ENCODE assay signal across 21 mouse cellular contexts in genomic region chr10:41535991-41536390, GRCm38 (mm10). TPM values are rescaled to one million over a fixed set of nuclear protein-coding genes. Genes with fewer than 3 reads are reported as not detected.
DNase-seq lines count a peak whose midpoint lies in the region; ATAC-seq lines count a peak whose summit lies in the region.
"Had no signal": no experiment of that assay in that cellular context is flagged by ENCODE, and none has a peak within 500 bp of the region (broad histone marks: within the 10 kb centered on the region; RNA-seq: fewer than 3 reads in every experiment).

No protein-coding gene starts in this region.

- intact Hi-C loops in heart, postnatal 10 days (cut with DNase I): no loop called here

- no peaks in the 10 kb centered on the region for H3K27me3 ChIP-seq in midbrain, embryonic 11.5 days (ENCODE audit: control insufficient read depth, insufficient read depth, low read length)
- H3K27me3 ChIP-seq in midbrain, embryonic 10.5 days (ENCODE audit: low read depth, poor library complexity, severe bottlenecking): no peaks in the 10 kb centered on the region
- H3K27me3 ChIP-seq: embryonic facial prominence, embryonic 12.5 days; forebrain, embryonic 13.5 days; forebrain, embryonic 15.5 days had no signal

- H3K4me1 ChIP-seq in midbrain, embryonic 11.5 days (ENCODE audit: control insufficient read depth, insufficient read depth, low read length): no peaks in the 10 kb centered on the region
- peaks cover 8% of the 10 kb centered on the region for H3K4me1 ChIP-seq in midbrain, embryonic 10.5 days
- H3K4me1 ChIP-seq: embryonic facial prominence, embryonic 10.5 days; embryonic facial prominence, embryonic 12.5 days; forebrain, embryonic 13.5 days; forebrain, embryonic 15.5 days had no signal

- H3K4me2 ChIP-seq in midbrain, embryonic 11.5 days: no peak overlapping the region
- H3K4me2 ChIP-seq: embryonic facial prominence, embryonic 12.5 days; forebrain, embryonic 13.5 days; forebrain, embryonic 15.5 days had no signal

- no peak for ATAC-seq in midbrain, embryonic 11.5 days (ENCODE audit: low FRiP score)
- ATAC-seq: forebrain, embryonic 13.5 days; forebrain, embryonic 15.5 days had no signal

- H3K4me3 ChIP-seq in midbrain, embryonic 11.5 days (ENCODE audit: low read depth, low read length): no peak overlapping the region
- H3K4me3 ChIP-seq in midbrain, embryonic 10.5 days: no peak overlapping the region
- H3K4me3 ChIP-seq: embryonic facial prominence, embryonic 10.5 days; embryonic facial prominence, embryonic 12.5 days; forebrain, embryonic 13.5 days; forebrain, embryonic 15.5 days had no signal

- H3K27ac ChIP-seq in midbrain, embryonic 11.5 days (ENCODE audit: low read depth, low read length): no peak overlapping the region
- no peak overlapping the region for H3K27ac ChIP-seq in midbrain, embryonic 10.5 days (replicated peaks)
- H3K27ac ChIP-seq: embryonic facial prominence, embryonic 10.5 days; embryonic facial prominence, embryonic 12.5 days; forebrain, embryonic 13.5 days; forebrain, embryonic 15.5 days had no signal

- no peak overlapping the region for H3K9ac ChIP-seq in midbrain, embryonic 11.5 days (ENCODE audit: low read length)
- H3K9ac ChIP-seq: embryonic facial prominence, embryonic 12.5 days; forebrain, embryonic 13.5 days; forebrain, embryonic 15.5 days had no signal

- WGBS in midbrain, embryonic 11.5 days: 93% methylated on average over 2 of the region's 2 CpGs
- 92% methylated on average over 2 of the region's 2 CpGs for WGBS in midbrain, embryonic 10.5 days

- DNase-seq in heart, adult 11 months: peak; percentile 30
- DNase-seq in heart, postnatal 10 days: no peak
- DNase-seq in midbrain, embryonic 11.5 days (ENCODE audit: low spot score, missing footprints): peak; percentile 73
- DNase-seq in midbrain, embryonic 10.5 days (ENCODE audit: low spot score): no peak
- peak; percentile 34 for DNase-seq in ZHBTc4 (ENCODE audit: low read depth, low spot score)
- DNase-seq in embryo, embryonic 11 days: no peak
- DNase-seq: adrenal gland, adult 2 months; adrenal gland, postnatal 10 days; adrenal gland, postnatal 25 days; cerebellum, adult 11 months; cerebellum, adult 18-20 months; cerebellum, adult 8-10 months; cerebellum, adult 9-11 months; cerebellum, postnatal 14 days; cerebellum, postnatal 36 days had no signal

- peaks cover 9% of the 10 kb centered on the region; the same call in 1 of the 2 replicates for H3K36me3 ChIP-seq in midbrain, embryonic 11.5 days (ENCODE audit: control insufficient read depth, insufficient read depth, low read length)
- peaks cover 79% of the 10 kb centered on the region for H3K36me3 ChIP-seq in midbrain, embryonic 10.5 days

- no peaks in the 10 kb centered on the region for H3K9me3 ChIP-seq in midbrain, embryonic 11.5 days (ENCODE audit: control insufficient read depth, low read length)
- H3K9me3 ChIP-seq in midbrain, embryonic 10.5 days (replicated peaks): no peaks in the 10 kb centered on the region; the same call in 1 of the 2 replicates
- H3K9me3 ChIP-seq: embryonic facial prominence, embryonic 10.5 days; embryonic facial prominence, embryonic 12.5 days; forebrain, embryonic 13.5 days; forebrain, embryonic 15.5 days had no signal

RNA-seq across cellular contexts. Expression of gene Cd164, which starts 16.8 kb away (rescaled TPM):
- 100 to 1,000 TPM; 182 to 197 TPM for total RNA-seq in heart, postnatal 10 days (2021)
- polyA plus RNA-seq in midbrain, embryonic 11.5 days (2014; fragmentation: Nextera tagmentation; extraction: Ambion mirVana): 112 and 126 TPM in 2 replicates
- 98.5 and 108 TPM in 2 replicates for polyA plus RNA-seq in midbrain, embryonic 10.5 days (2016; fragmentation: Nextera tagmentation; extraction: Ambion mirVana)

RNA-seq across cellular contexts. Expression of gene Ppil6, which starts 45.8 kb away (rescaled TPM):
- 1 to 10 TPM; 2.8 to 3.4 TPM for total RNA-seq in heart, postnatal 10 days (2021)
- polyA plus RNA-seq in midbrain, embryonic 11.5 days (2014; fragmentation: Nextera tagmentation; extraction: Ambion mirVana): 0.66 and 0.85 TPM in 2 replicates
- polyA plus RNA-seq in midbrain, embryonic 10.5 days (2016; fragmentation: Nextera tagmentation; extraction: Ambion mirVana): 0.76 and 1.7 TPM in 2 replicates
- total RNA-seq: ES-E14, MEL had no signal

RNA-seq across cellular contexts. Expression of gene Smpd2, which starts 45.8 kb away (rescaled TPM):
- total RNA-seq in heart, postnatal 10 days (2021): 10 to 100 TPM; 48.2 to 57.7 TPM
- polyA plus RNA-seq in midbrain, embryonic 11.5 days (2014; fragmentation: Nextera tagmentation; extraction: Ambion mirVana): 50.7 and 60.0 TPM in 2 replicates
- polyA plus RNA-seq in midbrain, embryonic 10.5 days (2016; fragmentation: Nextera tagmentation; extraction: Ambion mirVana): 68.7 and 72.2 TPM in 2 replicates

RNA-seq across cellular contexts. Expression of gene Mical1, which starts 59.9 kb away (rescaled TPM):
- total RNA-seq in heart, postnatal 10 days (2021): 10 to 100 TPM; 34.3 to 39.2 TPM
- polyA plus RNA-seq in midbrain, embryonic 11.5 days (2014; fragmentation: Nextera tagmentation; extraction: Ambion mirVana): 34.0 and 36.6 TPM in 2 replicates
- polyA plus RNA-seq in midbrain, embryonic 10.5 days (2016; fragmentation: Nextera tagmentation; extraction: Ambion mirVana): 49.1 and 53.7 TPM in 2 replicates

Comparison
In these comparisons a context has a peak if more than half of its experiments do, and no peak if none do; other contexts are left out.
1. DNase-seq: peak in heart, adult 11 months (single experiment), midbrain, embryonic 11.5 days (single experiment) and ZHBTc4 (single experiment); none in heart, postnatal 10 days (0 of 2), midbrain, embryonic 10.5 days (single experiment) and embryo, embryonic 11 days (single experiment).